Mouse (Mus musculus) embryonic facial prominence, embryonic 14.5 days (tissue): ENCODE results near the gene Jund. TPM values are rescaled to one million over a fixed set of nuclear protein-coding genes. Genes with fewer than 3 reads are reported as not detected.

Experiments
- ATAC-seq: fragments of 200-750 bp; cut with Nextera tagmentation; 2 replicates; pipeline ENCODE4 v1.8.0; 2017; ENCODE audit warnings: low read depth, moderate number of reproducible peaks, moderate TSS enrichment
- DNase-seq: peaks from one replicate; pipeline ENCODE4 v3.0.0-alpha.2; 2015; ENCODE audit warnings: low spot score
- H3K27ac ChIP-seq: fragments of 300-500 bp; sonication (generic); replicated peaks from 2 replicates; pipeline ENCODE4 v1.5.1; 2014; ENCODE audit warnings: low read depth, mild to moderate bottlenecking, low read length, moderate library complexity
- H3K27me3 ChIP-seq: fragments of 300-500 bp; sonication (generic); replicated peaks from 2 replicates; pipeline ENCODE4 v1.6.1; 2014; ENCODE audit warnings: low read length; ENCODE audit not compliant: control insufficient read depth, insufficient read depth
- H3K36me3 ChIP-seq: fragments of 300-500 bp; sonication (generic); 2 replicates; pipeline ENCODE4 v1.6.1; 2014; ENCODE audit warnings: low read length, mixed read lengths; ENCODE audit not compliant: control insufficient read depth, insufficient read depth
- H3K4me1 ChIP-seq: fragments of 300-500 bp; sonication (generic); 2 replicates; pipeline ENCODE4 v1.6.1; 2014; ENCODE audit warnings: antibody characterized with exemption, low read length; ENCODE audit not compliant: control insufficient read depth, insufficient read depth
- H3K4me2 ChIP-seq: fragments of 300-500 bp; sonication (generic); 2 replicates; pipeline ENCODE4 v1.6.1; 2014; ENCODE audit warnings: low read depth, mild to moderate bottlenecking, low read length, moderate library complexity, mixed read lengths
- H3K4me3 ChIP-seq: fragments of 300-500 bp; sonication (generic); 2 replicates; pipeline ENCODE4 v1.5.1; 2014; ENCODE audit warnings: low read depth, mild to moderate bottlenecking, low read length
- H3K9ac ChIP-seq: fragments of 300-500 bp; sonication (generic); 2 replicates; pipeline ENCODE4 v1.6.1; 2014; ENCODE audit warnings: low read depth, mild to moderate bottlenecking, low read length, moderate library complexity, mixed read lengths
- H3K9me3 ChIP-seq: fragments of 300-500 bp; sonication (generic); 2 replicates; pipeline ENCODE4 v1.6.1; 2016; ENCODE audit warnings: low read length; ENCODE audit not compliant: control insufficient read depth
- WGBS: fragments of 180-500 bp; shearing (Covaris S2); extraction: QIAGEN DNeasy Blood & Tissue Kit; methylation state at CpG from one replicate; pipeline ENCODE4 v1.1.7; 2014; 5-methylcytosine and 5-hydroxymethylcytosine counted together
- polyA plus RNA-seq: library from polyadenylated mRNA; unstranded; fragments of >200 nt; fragmentation: Nextera tagmentation; extraction: Ambion mirVana; gene quantifications from 2 replicates; pipeline ENCODE4 v1.2.1, GENCODE M21; 2014

The Jund gene
- polyA plus RNA-seq, 1 experiment from 2014 or later: 121 TPM

DNA sequence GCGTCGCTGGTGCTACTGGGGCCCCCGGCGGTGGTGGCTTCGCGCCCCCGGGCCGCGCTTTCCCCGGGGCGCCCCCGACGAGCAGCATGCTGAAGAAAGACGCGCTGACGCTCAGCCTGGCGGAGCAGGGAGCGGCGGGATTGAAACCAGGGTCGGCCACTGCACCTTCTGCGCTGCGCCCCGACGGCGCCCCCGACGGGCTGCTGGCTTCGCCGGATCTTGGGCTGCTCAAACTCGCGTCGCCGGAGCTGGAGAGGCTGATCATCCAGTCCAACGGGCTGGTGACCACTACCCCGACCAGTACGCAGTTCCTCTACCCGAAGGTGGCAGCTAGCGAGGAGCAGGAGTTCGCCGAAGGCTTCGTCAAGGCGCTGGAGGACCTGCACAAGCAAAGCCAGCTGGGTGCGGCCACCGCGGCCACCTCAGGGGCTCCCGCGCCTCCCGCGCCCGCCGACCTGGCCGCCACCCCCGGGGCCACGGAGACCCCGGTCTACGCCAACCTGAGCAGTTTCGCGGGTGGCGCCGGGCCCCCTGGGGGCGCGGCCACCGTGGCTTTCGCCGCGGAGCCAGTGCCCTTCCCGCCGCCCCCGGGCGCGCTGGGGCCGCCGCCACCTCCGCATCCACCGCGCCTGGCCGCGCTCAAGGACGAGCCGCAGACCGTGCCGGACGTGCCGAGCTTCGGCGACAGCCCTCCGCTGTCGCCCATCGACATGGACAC lies 526 bp downstream of the Jund start:
- Histone ChIP-seq H3K9me3 (no peaks in the 10 kb centered on the region), H3K4me1 (peaks cover 41% of the 10 kb centered on the region), H3K27me3 (no peaks in the 10 kb centered on the region), H3K4me3 (peak overlapping the region; percentile 96), H3K9ac (peak overlapping the region; percentile 100), H3K36me3 (peaks cover 17% of the 10 kb centered on the region; the same call in 1 of the 2 replicates), H3K27ac (peak overlapping the region; percentile 99), H3K4me2 (peak overlapping the region; percentile 61)
- WGBS: 0% methylated on average over 27 of the region's 89 CpGs
- DNase-seq (no peak), ATAC-seq (no peak)

DNA sequence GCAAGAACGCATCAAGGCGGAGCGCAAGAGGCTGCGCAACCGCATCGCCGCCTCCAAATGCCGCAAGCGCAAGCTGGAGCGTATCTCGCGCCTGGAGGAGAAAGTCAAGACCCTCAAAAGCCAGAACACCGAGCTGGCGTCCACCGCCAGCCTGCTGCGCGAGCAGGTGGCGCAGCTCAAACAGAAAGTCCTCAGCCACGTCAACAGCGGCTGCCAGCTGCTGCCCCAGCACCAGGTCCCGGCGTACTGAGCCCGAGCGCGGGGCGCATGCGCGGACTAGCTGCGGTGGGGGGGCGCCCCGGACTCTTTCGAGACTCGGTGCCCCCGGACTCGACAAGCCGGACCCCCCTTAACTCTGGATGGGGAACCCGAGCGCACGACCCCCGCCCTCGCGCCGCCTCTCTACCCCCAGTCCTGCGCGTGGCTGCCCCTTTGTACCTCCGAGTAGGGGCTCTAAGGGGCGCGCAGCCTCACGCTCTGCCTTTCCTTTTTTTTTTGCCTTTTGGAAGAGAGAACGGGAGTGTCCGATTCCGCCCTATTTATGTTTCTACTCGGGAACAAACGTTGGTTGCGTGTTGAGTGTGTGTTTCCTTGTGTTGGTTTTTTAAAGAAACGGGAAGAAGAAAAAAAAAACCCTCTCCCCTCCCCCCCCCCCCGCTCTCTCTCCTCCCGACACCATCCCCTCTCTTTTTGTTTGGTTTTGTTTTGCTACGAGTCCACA lies 1.2 kb downstream of the Jund start:
- peak; percentile 89 for DNase-seq
- Histone ChIP-seq H3K9me3 (no peaks in the 10 kb centered on the region), H3K27ac (peak overlapping the region; percentile 99), H3K36me3 (peaks cover 21% of the 10 kb centered on the region; the same call in 1 of the 2 replicates), H3K4me2 (peak overlapping the region; percentile 61), H3K9ac (peak overlapping the region; percentile 100), H3K4me1 (peaks cover 39% of the 10 kb centered on the region), H3K27me3 (no peaks in the 10 kb centered on the region), H3K4me3 (peak overlapping the region; percentile 96)
- WGBS: 0% methylated on average over 44 of the region's 59 CpGs
- no peak for ATAC-seq

DNA sequence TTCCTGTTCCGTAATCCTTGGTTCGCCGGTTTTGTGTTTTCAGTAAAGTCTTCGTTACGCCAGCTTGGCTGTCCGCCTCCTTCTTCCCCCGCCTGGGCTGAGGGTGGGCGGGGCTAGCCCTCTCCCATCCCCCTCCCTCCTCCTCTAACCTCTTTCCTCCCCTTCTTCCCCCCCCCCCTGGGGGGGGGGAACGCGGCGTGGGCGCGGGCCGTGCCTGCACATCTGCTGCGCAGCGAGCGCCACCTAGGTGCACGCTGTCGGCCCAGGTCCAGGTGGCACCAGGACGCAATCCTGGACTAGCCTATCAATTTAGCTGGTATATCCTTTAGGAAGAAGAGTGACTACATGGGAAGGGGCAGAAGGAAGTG lies 1.8 kb downstream of the Jund start:
- Histone ChIP-seq H3K4me2 (peak overlapping the region; percentile 61), H3K9ac (peak overlapping the region; percentile 100), H3K36me3 (peaks cover 21% of the 10 kb centered on the region; the same call in 1 of the 2 replicates), H3K9me3 (no peaks in the 10 kb centered on the region), H3K4me1 (peaks cover 34% of the 10 kb centered on the region), H3K27me3 (no peaks in the 10 kb centered on the region), H3K27ac (peak overlapping the region; percentile 99), H3K4me3 (peak overlapping the region; percentile 96)
- ATAC-seq (peak; percentile 7), DNase-seq (peak; percentile 97)
- WGBS: 0% methylated on average over 15 of the region's 20 CpGs

DNA sequence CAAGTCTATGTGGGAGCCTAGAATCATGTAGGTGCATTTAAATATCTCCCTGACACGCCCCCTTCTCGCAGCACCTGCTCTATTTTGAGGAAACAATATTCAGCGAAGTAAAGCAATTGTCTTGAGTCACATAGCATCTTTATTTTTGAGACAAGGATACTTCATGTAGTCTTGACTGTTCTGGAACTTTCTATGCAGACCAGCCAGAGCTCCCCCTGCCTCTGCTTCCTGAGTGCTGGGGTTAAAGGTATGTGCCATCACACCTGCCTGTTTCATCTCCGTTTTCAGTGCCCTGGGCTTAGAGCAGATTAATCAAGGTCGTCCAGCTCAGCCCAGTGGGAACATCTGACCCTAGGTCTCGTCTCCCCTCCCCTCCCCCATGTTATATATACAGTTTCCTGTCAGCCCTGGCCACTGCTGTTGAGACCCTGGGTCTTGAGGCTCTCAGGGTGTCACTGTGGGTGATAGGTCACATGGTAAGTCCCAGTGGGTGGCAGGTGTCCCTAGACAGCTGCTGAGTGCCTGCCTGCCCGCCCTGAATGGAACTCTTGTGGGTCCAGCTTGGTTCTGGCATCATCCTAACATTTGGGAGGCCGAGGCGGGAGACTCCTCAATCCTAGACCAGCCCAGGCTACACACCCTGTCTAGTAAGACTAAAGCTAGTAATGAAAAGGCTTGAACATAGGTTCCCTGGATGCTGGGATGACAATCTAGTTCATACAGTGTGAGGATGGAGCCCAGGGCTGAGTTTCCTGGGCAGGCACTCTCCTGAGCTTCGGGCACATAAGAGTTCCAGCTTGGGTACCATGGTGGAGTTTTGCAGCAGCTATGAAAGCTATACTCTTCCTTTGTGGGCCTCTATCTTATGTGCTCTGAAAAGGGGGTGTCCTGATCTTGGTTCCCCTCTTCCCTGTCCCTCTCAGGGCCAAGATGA lies 2.6 kb downstream of the Jund start:
- peaks cover 26% of the 10 kb centered on the region for H3K4me1 ChIP-seq
- DNase-seq (no peak), ATAC-seq (no peak)
- peak overlapping the region; percentile 99; the same call in 1 of the 2 replicates for H3K27ac ChIP-seq
- peak overlapping the region; percentile 61 for H3K4me2 ChIP-seq
- no peaks in the 10 kb centered on the region for H3K27me3 ChIP-seq
- H3K9ac ChIP-seq: peak overlapping the region; percentile 100
- no peaks in the 10 kb centered on the region for H3K9me3 ChIP-seq
- H3K36me3 ChIP-seq: peaks cover 21% of the 10 kb centered on the region; the same call in 1 of the 2 replicates
- 50% methylated on average over 10 of the region's 10 CpGs for WGBS
- peak overlapping the region; percentile 96 for H3K4me3 ChIP-seq

DNA sequence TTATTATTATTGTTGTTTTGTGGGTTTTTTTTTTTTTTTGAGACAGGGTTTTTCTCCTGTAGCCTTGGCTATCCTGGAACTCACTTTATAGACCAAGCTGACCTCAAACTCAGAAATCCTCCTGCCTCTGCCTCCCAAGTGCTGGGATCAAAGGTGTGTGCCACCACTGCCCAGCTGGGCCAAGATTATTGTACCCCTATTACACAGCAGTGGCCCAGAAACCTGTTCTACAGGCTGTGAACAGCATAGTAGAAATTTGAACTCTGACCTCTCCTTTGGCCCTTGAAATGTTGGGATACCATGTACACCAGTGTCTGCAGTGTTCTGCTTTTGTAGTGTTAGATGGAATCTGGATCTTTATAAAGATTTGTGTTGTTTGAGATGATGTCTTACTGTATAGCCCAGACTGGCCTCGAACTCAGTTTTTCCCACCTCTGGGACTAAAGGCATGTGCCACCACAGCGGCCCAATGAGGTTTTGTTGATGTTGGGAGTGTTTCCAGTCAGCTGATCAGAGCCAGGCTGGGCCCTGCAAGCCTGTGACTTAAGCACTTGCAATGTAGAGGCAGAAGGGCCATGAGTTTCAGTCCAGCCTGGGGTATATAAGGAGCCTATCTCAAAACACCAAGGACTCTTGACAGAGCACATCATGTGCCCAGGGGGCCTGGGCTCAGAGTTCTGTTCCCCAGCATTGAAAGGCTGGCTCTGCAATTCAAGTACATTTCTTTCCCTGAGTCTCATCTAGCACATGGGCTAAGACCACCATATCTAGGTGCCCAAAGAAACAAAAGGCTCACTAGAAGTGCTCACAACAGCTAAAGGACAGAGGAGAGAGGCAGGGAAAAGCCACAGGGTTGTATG lies 3.5 kb downstream of the Jund start:
- ATAC-seq: no peak
- no peak overlapping the region for H3K4me3 ChIP-seq
- no peaks in the 10 kb centered on the region for H3K27me3 ChIP-seq
- no peak overlapping the region for H3K27ac ChIP-seq
- 83% methylated on average over 2 of the region's 2 CpGs for WGBS
- H3K9me3 ChIP-seq: no peaks in the 10 kb centered on the region
- peak overlapping the region; percentile 61; the same call in 1 of the 2 replicates for H3K4me2 ChIP-seq
- DNase-seq: no peak
- no peak overlapping the region for H3K9ac ChIP-seq
- peaks cover 17% of the 10 kb centered on the region for H3K4me1 ChIP-seq
- H3K36me3 ChIP-seq: peaks cover 21% of the 10 kb centered on the region; the same call in 1 of the 2 replicates

DNA sequence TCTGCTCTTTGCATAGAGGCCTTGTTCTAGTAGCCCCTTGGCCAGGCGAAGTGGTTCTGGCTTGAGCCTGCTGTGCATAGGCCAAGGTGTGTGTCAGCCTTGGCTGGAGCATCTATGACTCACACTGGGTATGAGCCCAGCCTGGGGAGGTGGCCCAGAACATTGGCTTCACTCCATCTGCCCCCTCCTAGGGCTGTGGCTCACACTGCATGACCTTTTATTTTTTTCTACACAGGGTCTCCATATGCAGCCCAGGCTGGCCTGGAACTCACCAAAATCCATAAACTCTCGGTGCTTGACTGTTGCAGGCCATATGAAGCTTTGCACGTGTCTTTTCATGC lies 4.1 kb downstream of the Jund start:
- 81% methylated on average over 3 of the region's 3 CpGs for whole genome bisulfite sequencing
- no peak for ATAC-seq
- Histone ChIP-seq H3K36me3 (peaks cover 21% of the 10 kb centered on the region; the same call in 1 of the 2 replicates), H3K4me3 (no peak overlapping the region), H3K4me2 (no peak overlapping the region), H3K27ac (no peak overlapping the region), H3K27me3 (no peaks in the 10 kb centered on the region), H3K4me1 (peaks cover 11% of the 10 kb centered on the region), H3K9ac (no peak overlapping the region), H3K9me3 (no peaks in the 10 kb centered on the region)
- DNase-seq: no peak

DNA sequence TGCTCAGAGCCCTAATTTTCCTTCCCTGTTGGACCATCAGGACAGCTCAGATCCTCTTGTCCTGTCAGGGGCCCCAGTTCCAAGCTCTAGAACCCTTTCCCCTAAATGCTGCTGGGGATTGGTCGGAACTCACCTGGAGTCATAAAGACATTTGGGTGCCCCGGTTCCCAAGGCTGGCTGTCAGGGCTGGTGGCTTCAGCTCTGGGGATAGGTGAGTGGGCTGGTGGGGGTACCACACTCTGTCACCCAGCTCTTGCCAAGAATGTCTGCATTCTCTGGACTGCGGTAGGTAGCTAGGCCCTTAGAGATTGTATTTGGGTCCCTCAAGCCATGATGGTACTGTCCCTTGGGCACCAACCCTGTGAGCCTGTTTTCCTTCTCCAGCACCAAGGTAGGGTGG lies 4.5 kb downstream of the Jund start, which contains the start of gene Iqcn:
TSS of gene Iqcn (plus strand) at position 171 of the 400 bp plus-strand sequence.
- H3K4me3 ChIP-seq: no peak within 1 kb of the TSS
- H3K27me3 ChIP-seq: no peaks in the 10 kb centered on the region
- H3K27ac ChIP-seq: no peak within 1 kb of the TSS
- 94% methylated on average over 3 of the region's 3 CpGs for WGBS
- H3K9me3 ChIP-seq: no peaks in the 10 kb centered on the region
- 0 out of 2 replicates have a peak within 1 kb of the TSS, but pooled peaks have one; percentile 61 for H3K4me2 ChIP-seq
- ATAC-seq (no peak), DNase-seq (no peak)
- peaks cover 21% of the 10 kb centered on the region; the same call in 1 of the 2 replicates for H3K36me3 ChIP-seq
- no peak within 1 kb of the TSS for H3K9ac ChIP-seq
- H3K4me1 ChIP-seq: peaks cover 8% of the 10 kb centered on the region; the same call in 1 of the 2 replicates
